Mouse (Mus musculus): ENCODE data around the gene Maff.
A peak's percentile ranks its signal among the peaks of the same experiment; 100 is the strongest.

The Maff gene

GRCm38 (mm10) chr15:79393101-79393500, 46.7 kb downstream of the Maff start:
- no peak for DNase-seq (ENCODE audit: low read depth, low spot score)

DNA sequence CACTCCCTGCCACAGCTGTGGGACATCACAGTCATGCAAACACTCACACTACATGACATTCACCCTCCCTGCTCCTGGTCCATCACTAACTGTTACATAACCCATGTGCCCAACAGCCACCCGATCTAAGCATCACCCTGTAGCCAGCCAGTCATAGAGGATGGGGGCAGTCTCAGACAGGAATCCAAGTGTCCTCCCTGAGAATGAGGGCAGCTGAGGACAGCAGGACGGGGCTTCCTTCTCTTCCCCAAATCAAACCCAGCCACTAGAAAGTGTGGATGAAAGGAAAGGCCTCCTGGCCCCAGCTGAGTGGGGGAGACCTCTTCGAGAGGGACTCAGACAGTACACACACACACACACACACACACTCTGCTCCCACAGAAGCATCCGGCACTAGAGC, 48.4 kb downstream of the Maff start:
- no peak for DNase-seq (ENCODE audit: low read depth, low spot score)

DNA sequence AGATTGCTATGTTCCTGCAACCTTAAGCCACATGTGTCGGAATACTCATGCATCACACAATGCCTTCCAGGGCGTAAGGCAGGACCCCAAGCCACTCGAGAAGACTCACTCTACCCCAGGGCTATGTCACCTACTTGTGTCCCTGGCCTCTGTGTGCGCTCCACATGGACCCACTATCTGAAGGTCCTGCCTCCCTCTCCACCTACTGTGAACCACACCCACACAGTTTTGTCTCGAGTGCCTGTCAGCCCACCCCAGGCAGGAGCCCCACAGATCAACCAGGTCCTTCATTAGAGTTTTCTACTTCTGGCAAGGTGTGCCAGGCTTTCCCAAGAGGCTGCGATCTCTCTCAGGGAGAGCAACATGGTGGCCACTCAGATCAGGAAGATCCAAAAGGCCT, 48.9 kb downstream of the Maff start:
- no peak for DNase-seq (ENCODE audit: low read depth, low spot score)

GRCm38 (mm10) chr15:79396736-79397135, 50.3 kb downstream of the Maff start:
- DNase-seq (ENCODE audit: low read depth, low spot score): peak; percentile 95

DNA sequence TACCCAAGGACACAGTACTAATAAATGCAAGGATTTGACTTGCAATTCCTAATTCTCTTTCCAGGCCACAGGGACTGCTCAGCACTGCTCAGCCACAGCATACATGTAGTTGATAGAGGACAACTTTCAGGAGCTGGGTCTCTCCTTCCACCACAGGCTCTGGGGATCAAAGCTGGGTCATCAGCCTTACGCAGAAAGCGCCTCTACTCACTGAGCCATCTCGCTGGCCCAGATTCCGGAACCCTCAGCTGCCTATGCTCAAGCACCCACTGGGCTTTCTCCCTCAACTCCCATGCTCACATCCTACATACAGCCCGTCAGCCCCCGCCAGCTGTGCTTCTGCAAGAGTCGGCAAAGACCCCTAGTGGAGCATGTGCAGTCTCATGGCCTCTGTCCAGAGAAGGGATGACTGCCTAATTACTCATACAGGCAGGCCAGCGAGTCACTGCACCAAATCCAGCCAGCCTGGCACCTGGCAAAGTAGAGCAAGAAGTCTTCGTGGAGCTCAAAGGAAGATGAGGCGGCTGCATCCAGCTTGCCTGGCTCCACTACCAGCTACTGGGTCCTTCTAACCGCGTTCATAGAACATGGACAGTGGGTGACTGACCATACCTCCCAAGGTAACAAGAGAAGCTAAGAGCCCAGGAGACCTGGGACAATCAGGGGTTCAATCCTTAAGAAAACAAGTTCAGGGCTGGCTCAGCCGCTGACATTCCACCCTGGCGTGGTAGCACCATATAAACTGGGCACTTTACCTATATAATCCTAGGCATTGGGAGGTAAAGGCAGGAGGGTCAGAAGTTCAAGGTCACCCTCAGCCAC, 53.0 kb downstream of the Maff start:
- DNase-seq (ENCODE audit: low read depth, low spot score): no peak

- DNase-seq (ENCODE audit: low read depth, low spot score): peak; percentile 56
Measured at GRCm38 (mm10) chr15:79400134-79400974, 53.9 kb downstream of the Maff start.

- DNase-seq (ENCODE audit: low read depth, low spot score): no peak
Measured at GRCm38 (mm10) chr15:79400975-79401365, 54.5 kb downstream of the Maff start.

- DNase-seq (ENCODE audit: low read depth, low spot score): peak; percentile 39
Measured at GRCm38 (mm10) chr15:79402176-79402575, 55.8 kb downstream of the Maff start.

DNA sequence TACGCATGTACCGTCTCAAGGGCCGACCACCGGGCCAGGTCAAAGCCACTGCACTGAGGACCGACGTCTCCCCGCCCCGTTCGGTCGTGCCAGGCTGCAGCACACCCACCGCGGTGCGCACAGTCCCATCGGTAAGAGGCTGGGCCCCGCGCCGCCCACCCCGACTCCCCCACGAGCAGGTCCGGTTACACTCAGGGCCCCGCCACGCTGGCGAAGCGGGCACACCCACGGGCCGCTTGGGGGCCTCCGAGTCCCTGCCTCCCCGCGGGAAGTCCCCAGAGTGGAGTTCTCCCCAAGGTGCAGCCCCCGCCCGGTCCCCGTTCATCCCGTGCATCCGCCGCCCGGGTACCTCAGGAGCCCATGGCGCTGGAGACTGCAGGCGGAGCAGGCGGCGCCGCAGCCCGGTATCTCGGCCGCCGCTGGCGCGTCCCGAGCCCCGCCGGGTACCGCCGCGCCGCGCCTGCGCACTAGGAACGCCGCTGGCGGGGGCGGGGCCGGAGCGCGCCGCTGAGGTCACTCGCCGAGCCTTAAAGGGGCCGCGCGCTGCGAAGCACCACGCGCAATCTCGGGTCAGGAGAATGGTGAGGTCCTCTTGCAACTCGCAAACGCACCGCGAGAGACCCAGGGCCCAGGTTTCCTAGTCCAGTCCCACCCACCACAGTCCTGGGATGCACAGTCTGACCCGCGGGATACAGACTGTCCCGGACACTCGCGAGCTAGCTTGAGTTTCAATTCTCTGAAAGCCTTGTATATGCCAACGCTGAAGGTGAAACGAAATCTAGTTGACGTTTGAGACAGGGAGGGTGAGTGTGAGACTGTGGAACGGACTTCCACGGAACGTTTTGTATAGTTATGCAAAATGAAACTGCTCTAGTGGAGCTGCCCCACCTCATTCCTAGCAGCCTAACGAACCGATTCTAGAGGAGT, 56.7 kb downstream of the Maff start, which contains the start of gene Tmem184b:
Gene Tmem184b, minus strand, starts transcription at position 734 of the 927 bp plus-strand sequence.
- DNase-seq (ENCODE audit: low read depth, low spot score): peak; percentile 79

- no peak for DNase-seq (ENCODE audit: low read depth, low spot score)
Measured at GRCm38 (mm10) chr15:79403763-79404210, 57.4 kb downstream of the Maff start.

GRCm38 (mm10) chr15:79404277-79404676, 57.9 kb downstream of the Maff start:
- no peak for DNase-seq (ENCODE audit: low read depth, low spot score)

DNA sequence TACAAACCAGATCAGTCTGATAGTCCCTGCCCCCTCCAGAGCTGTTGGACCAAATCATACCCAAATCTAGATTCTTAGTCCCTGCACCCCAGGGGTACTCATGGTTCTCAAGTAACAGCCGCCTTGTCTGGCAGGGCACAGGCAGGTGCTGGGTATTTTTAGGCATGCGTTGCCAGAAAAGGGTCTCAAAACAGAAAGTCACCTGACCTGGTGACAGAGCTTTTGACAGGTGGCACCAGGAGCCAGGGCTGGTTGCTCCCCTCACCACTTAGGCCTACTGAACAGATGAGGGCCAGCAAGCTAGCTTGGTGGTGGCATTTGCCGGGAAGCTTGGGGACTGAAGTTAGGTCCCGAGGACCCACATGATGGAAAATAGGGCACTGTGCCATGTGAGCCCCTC, 60.1 kb downstream of the Maff start:
- DNase-seq (ENCODE audit: low read depth, low spot score): no peak
